Mouse (Mus musculus) spleen, adult 2 months (tissue): ENCODE measurements around the gene Pde4d. TPM values are rescaled to one million over a fixed set of nuclear protein-coding genes. Genes with fewer than 3 reads are reported as not detected.

Source experiments
- DNase-seq, 2 experiments: peaks; one replicate each; pipeline versions ENCODE4 v3.0.0 to v3.0.0-alpha.2; 2012 to 2021; ENCODE audit warnings: low spot score in 2 of 2, low read depth in 1 of 2
- H3K27ac ChIP-seq: fragments of 200-500 bp; 2 replicates; pipeline ENCODE4 v1.5.1; 2012; ENCODE audit warnings: low read length, inconsistent platforms; ENCODE audit not compliant: insufficient read depth
- H3K27me3 ChIP-seq: fragments of 200-500 bp; 2 replicates; pipeline ENCODE4 v1.6.1; 2012; ENCODE audit warnings: mild to moderate bottlenecking, moderate library complexity, low read length, inconsistent platforms; ENCODE audit not compliant: control insufficient read depth, insufficient read depth
- H3K36me3 ChIP-seq: fragments of 200-500 bp; 2 replicates; pipeline ENCODE4 v1.6.1; 2012; ENCODE audit warnings: mild to moderate bottlenecking, low read length, inconsistent platforms; ENCODE audit not compliant: control insufficient read depth, insufficient read depth
- H3K4me1 ChIP-seq: fragments of 200-500 bp; 2 replicates; pipeline ENCODE4 v1.6.1; 2011; ENCODE audit warnings: inconsistent platforms; ENCODE audit not compliant: control insufficient read depth, insufficient read depth, insufficient read length
- H3K4me3 ChIP-seq: fragments of 200-500 bp; 2 replicates; pipeline ENCODE4 v1.5.1; 2011; ENCODE audit warnings: mild to moderate bottlenecking, inconsistent platforms; ENCODE audit not compliant: insufficient read depth, insufficient read length; ENCODE audit errors: extremely low read depth
- CTCF ChIP-seq: fragments of 200-500 bp; IDR thresholded peaks from 2 replicates; pipeline ENCODE4 v1.5.1; 2011; ENCODE audit warnings: mild to moderate bottlenecking, inconsistent platforms; ENCODE audit not compliant: insufficient read depth, insufficient read length, insufficient replicate concordance; ENCODE audit errors: extremely low read depth
- POLR2A ChIP-seq: fragments of 200-500 bp; IDR thresholded peaks from 2 replicates; pipeline ENCODE4 v1.6.1; 2011; ENCODE audit warnings: low read depth, low read length, inconsistent platforms
- WGBS: fragments of 180-500 bp; shearing (Covaris S2); methylation state at CpG from one replicate; pipeline ENCODE4 v1.1.7; 2018; 5-methylcytosine and 5-hydroxymethylcytosine counted together
- polyA plus RNA-seq: library from polyadenylated mRNA; depleted of rRNA; stranded (reverse); fragments of >200 nt; gene quantifications from 2 replicates; pipeline ENCODE4 v1.2.3, GENCODE M21; 2012

Pde4d gene
- polyA plus RNA-seq, 1 experiment = 4.8 TPM

DNA sequence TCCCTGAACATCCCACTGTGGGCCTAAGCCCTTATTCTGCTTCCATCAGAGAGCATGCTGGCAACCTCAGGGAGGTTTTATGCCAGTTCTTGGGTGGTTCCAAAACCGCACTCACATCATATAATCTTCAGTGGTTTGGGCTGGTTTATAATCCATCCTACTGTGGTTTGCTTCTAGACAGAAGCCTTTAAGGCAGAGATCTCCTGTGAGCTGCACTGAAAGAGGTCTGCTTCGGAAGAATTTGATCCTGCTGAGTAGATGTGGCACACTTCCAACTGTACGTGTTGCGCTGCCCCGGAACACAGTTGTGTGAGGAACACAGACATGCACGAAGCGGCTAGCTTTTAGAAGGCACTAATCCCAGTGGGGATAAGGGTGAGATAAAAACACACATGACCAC, 236.1 kb downstream of the Pde4d start:
- TF ChIP-seq CTCF (no peak), POLR2A (no peak)
- Histone ChIP-seq H3K27me3 (no peaks in the 10 kb centered on the region), H3K27ac (no peak overlapping the region)

DNA sequence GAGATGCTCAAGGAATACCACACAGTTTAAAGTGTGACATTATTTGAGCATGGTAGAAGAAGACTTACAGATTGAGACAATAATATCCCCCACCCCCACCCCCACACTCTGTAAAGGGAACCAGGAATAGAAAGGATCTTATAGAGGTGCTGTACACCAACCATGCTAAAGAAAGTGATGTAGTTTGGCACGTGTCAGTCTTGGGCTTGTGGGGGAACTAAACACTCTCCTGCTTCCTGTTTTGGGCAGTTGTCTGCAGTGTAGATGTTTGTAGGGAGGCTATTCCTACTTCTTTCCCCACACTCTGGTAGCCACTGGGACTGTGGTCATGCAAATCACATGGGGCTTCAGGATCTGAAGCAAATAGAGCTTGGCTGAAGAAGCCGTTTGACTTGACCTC, 236.5 kb downstream of the Pde4d start:
- no peaks in the 10 kb centered on the region for H3K27me3 ChIP-seq
- no peaks in the 10 kb centered on the region for H3K36me3 ChIP-seq
- TF ChIP-seq CTCF = no peak
- TF ChIP-seq POLR2A = no peak
- no peak overlapping the region for H3K4me3 ChIP-seq
- H3K27ac ChIP-seq = no peak overlapping the region
- peaks cover 9% of the 10 kb centered on the region; the same call in 1 of the 2 replicates for H3K4me1 ChIP-seq
- peak in 1 of 2 experiments; percentile 47 for DNase-seq
- 30% methylated on average over 2 of the region's 2 CpGs for WGBS

More for the DNA sequence above, 236.1 kb downstream of the Pde4d start:
- H3K36me3 ChIP-seq = no peaks in the 10 kb centered on the region
- no peak overlapping the region for H3K4me3 ChIP-seq
- no peak for DNase-seq
- 79% methylated on average over 7 of the region's 7 CpGs for WGBS
- peaks cover 9% of the 10 kb centered on the region; the same call in 1 of the 2 replicates for H3K4me1 ChIP-seq

DNA sequence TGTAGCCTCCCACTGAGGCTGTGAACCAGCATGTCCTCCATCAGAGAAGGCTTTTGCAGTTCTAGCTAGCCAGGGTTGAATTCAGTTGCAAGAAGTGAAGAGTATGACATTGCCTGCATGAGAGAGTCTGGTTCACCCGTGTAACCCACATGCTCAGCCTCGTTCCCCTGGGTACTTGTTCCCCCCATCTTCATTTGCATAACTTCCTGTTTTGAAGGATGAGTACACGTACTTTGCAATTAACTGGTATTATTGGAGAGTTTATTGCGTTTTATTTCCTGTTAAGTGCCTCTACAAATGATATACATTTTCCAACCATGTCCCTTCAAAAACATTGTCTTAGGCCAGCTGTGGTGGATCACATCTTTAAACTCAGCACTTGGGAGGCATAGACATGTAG, 237.1 kb downstream of the Pde4d start:
- WGBS = 6% methylated on average over 4 of the region's 4 CpGs
- no peaks in the 10 kb centered on the region for H3K27me3 ChIP-seq
- DNase-seq = peak; percentile 18 to 74
- peaks cover 9% of the 10 kb centered on the region; the same call in 1 of the 2 replicates for H3K4me1 ChIP-seq
- no peaks in the 10 kb centered on the region for H3K36me3 ChIP-seq
- H3K27ac ChIP-seq = no peak overlapping the region
- no peak overlapping the region for H3K4me3 ChIP-seq
- TF ChIP-seq CTCF = no peak
- TF ChIP-seq POLR2A = no peak

DNA sequence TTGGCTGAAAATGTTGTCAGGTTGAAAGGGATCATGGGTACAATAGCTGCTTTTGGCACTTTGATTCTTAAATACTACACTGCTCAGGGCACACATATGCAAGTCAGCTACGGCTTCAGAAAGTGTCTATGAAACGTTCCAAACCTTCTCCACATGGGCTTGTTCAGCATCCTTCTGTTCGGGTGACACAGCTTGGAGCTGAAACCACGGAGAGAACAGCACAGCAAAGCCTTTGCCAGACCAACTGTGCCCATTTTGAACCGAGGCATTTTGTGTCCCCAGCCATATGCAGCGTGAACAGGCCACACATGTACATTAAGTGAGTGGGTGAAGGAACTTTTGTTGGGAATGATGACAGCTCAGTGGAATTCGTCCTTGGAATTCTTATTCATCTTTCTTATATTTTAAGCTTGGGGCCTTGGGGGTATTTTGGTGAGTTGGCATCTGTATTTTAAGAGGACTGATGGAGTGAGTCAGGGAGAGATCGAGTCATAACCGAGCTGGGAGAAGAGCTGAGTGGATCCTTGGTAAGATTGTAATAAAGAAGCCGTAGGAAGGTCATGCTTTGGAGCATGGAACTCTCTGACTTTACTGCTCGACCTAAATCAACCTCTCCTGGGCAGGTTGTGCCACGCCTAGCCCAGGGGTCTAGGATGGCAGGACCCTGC, 243.3 kb downstream of the Pde4d start:
- Histone ChIP-seq H3K4me1 (no peaks in the 10 kb centered on the region), H3K4me3 (no peak overlapping the region), H3K36me3 (no peaks in the 10 kb centered on the region), H3K27ac (no peak overlapping the region), H3K27me3 (no peaks in the 10 kb centered on the region)
- WGBS = 86% methylated on average over 12 of the region's 12 CpGs
- no peak for DNase-seq
- TF ChIP-seq CTCF (no peak), POLR2A (no peak)

DNA sequence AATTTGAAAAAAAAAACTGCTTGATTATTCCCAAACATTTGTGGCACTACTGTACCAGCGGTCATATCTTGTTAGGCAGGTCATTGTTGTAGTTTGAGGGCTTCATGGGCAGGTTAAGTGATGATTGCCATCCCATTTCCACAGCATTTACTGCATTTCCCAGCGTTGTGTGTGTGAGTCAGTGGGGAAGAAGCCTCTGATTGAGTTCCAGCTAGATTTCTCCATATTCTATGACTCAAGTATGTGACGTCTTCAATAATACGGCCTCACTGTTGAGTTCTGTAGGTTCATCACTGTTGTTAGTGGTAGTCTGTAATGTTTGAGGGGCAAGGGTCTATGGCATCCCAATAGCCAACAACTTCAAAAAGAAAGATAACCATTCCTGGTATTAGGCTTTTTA, 255.7 kb downstream of the Pde4d start:
- H3K4me3 ChIP-seq = no peak overlapping the region
- no peak for TF ChIP-seq POLR2A
- TF ChIP-seq CTCF = no peak
- WGBS = 91% methylated on average over 4 of the region's 4 CpGs
- no peaks in the 10 kb centered on the region for H3K36me3 ChIP-seq
- no peaks in the 10 kb centered on the region for H3K27me3 ChIP-seq
- no peak overlapping the region for H3K27ac ChIP-seq
- DNase-seq = no peak
- H3K4me1 ChIP-seq = no peaks in the 10 kb centered on the region

DNA sequence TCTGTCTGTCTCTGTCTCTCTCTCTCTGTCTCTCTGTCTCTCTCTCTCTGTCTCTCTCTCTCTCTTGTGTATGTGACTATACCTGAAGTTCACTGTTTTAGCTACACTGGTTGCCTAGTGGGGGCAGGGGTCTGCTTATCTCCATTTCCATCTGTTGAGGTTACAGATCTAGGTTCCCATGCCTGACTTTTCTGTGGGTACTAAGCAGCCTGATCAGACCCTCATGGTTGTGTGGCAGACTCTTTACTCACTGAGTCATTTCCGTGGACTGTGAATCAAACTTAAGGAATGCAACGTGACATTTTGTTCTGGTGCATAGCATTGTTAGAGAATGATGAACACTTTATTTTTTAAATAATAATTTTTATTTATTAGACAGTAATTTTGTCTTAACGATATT, 264.3 kb downstream of the Pde4d start:
- H3K4me3 ChIP-seq = no peak overlapping the region
- no peak for TF ChIP-seq CTCF
- TF ChIP-seq POLR2A = no peak
- 37% methylated on average over 3 of the region's 3 CpGs for WGBS
- no peaks in the 10 kb centered on the region for H3K4me1 ChIP-seq
- H3K27me3 ChIP-seq = no peaks in the 10 kb centered on the region
- H3K27ac ChIP-seq = no peak overlapping the region
- H3K36me3 ChIP-seq = no peaks in the 10 kb centered on the region
- DNase-seq = no peak

DNA sequence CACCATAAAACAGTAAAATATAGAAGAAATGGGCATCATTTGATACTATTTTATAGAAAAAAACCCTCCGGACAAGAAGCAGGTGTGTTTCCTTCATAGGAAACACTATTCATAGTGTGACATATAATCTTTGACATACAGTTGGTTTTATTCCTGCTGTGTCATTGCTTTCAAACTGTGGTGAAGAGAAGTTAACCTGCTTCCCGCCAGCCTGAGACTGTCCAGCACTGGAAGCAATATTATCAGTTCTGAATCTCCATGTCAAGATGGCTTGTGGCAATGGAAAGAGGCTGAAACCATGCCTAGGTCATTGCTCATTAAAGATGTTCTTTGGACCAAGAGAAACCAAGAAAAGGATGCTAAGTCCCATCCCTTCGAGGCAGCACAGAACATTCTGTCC, 265.3 kb downstream of the Pde4d start:
- Histone ChIP-seq H3K4me3 (no peak overlapping the region), H3K27me3 (no peaks in the 10 kb centered on the region), H3K36me3 (no peaks in the 10 kb centered on the region), H3K4me1 (no peaks in the 10 kb centered on the region), H3K27ac (no peak overlapping the region)
- no peak for TF ChIP-seq POLR2A
- TF ChIP-seq CTCF = no peak
- WGBS = 42% methylated on average over 3 of the region's 3 CpGs
- no peak for DNase-seq
